8 mouse cellular contexts compared by ENCODE assay signal in genomic region chr13:30985598-30986466, GRCm38 (mm10). TPM values are rescaled to one million over a fixed set of nuclear protein-coding genes. Genes with fewer than 3 reads are reported as not detected.
A peak's percentile ranks its signal among the peaks of the same experiment; 100 is the strongest.
DNase-seq lines count a peak whose midpoint lies in the region; ATAC-seq and TF ChIP-seq lines count a peak whose summit lies in the region.

No protein-coding gene starts in this region.

- peak; percentile 29 for DNase-seq in liver, postnatal 0 days
- no peak for DNase-seq in thymus, postnatal 36 days

- peaks cover 6% of the 10 kb centered on the region; the same call in 1 of the 2 replicates for H3K9me3 ChIP-seq in E14TG2a.4 (ENCODE audit: low read length)
- H3K9me3 ChIP-seq in embryonic facial prominence, embryonic 15.5 days (replicated peaks): no peaks in the 10 kb centered on the region
- H3K9me3 ChIP-seq in heart, embryonic 16.5 days (replicated peaks; ENCODE audit: control insufficient read depth, low read length): no peaks in the 10 kb centered on the region
- H3K9me3 ChIP-seq in kidney, embryonic 16.5 days (ENCODE audit: low read length): no peaks in the 10 kb centered on the region
- no peaks in the 10 kb centered on the region for H3K9me3 ChIP-seq in liver, postnatal 0 days (ENCODE audit: low read length)
- no peaks in the 10 kb centered on the region for H3K9me3 ChIP-seq in neural tube, embryonic 12.5 days

- 25% methylated on average over 27 of the region's 27 CpGs for WGBS in bone marrow, adult 2 months
- WGBS in embryonic facial prominence, embryonic 15.5 days: 12% methylated on average over 27 of the region's 27 CpGs
- 8% methylated on average over 27 of the region's 27 CpGs for WGBS in heart, embryonic 16.5 days
- WGBS in kidney, embryonic 16.5 days: 16% methylated on average over 27 of the region's 27 CpGs
- WGBS in liver, postnatal 0 days (ENCODE audit: insufficient replicate concordance): 19% methylated on average over 27 of the region's 27 CpGs
- WGBS in neural tube, embryonic 12.5 days: 20% methylated on average over 27 of the region's 27 CpGs

- TF ChIP-seq EP300 in liver, postnatal 0 days (IDR thresholded peaks at IDR 0.05; ENCODE audit: low read depth): no peak

- H3K9ac ChIP-seq in embryonic facial prominence, embryonic 15.5 days: 0 out of 2 replicates have a peak overlapping the region, but pooled peaks have one; percentile 16
- H3K9ac ChIP-seq in heart, embryonic 16.5 days (ENCODE audit: low read length): peak overlapping the region; percentile 81
- H3K9ac ChIP-seq in kidney, embryonic 16.5 days (replicated peaks; ENCODE audit: low read length): peak overlapping the region; percentile 36
- peak overlapping the region; percentile 63 for H3K9ac ChIP-seq in liver, postnatal 0 days (replicated peaks)
- peak overlapping the region; percentile 22; the same call in 1 of the 2 replicates for H3K9ac ChIP-seq in neural tube, embryonic 12.5 days

- ATAC-seq in embryonic facial prominence, embryonic 15.5 days (ENCODE audit: insufficient number of reproducible peaks, low FRiP score, low TSS enrichment, low read depth): peak; percentile 72
- ATAC-seq in heart, embryonic 16.5 days (replicated peaks; ENCODE audit: extremely low read depth, insufficient read depth, low FRiP score): peak; percentile 80
- peak; percentile 70; the same call in 1 of the 2 replicates for ATAC-seq in kidney, embryonic 16.5 days (ENCODE audit: low FRiP score, low TSS enrichment)
- ATAC-seq in liver, postnatal 0 days: peak; percentile 41; the same call in 1 of the 2 replicates
- ATAC-seq in neural tube, embryonic 12.5 days (ENCODE audit: low FRiP score, low read depth): peak; percentile 68; the same call in 1 of the 2 replicates

- peak overlapping the region; percentile 73 for H3K4me3 ChIP-seq in E14TG2a.4 (replicated peaks; ENCODE audit: low read length)
- H3K4me3 ChIP-seq in bone marrow, adult 2 months (replicated peaks; ENCODE audit: control insufficient read depth, low read depth, low read length): peak overlapping the region; percentile 61
- peak overlapping the region; percentile 39 for H3K4me3 ChIP-seq in embryonic facial prominence, embryonic 15.5 days (replicated peaks)
- H3K4me3 ChIP-seq in heart, embryonic 16.5 days (ENCODE audit: low read length): peak overlapping the region; percentile 65
- H3K4me3 ChIP-seq in kidney, embryonic 16.5 days (ENCODE audit: low read length): peak overlapping the region; percentile 42
- H3K4me3 ChIP-seq in liver, postnatal 0 days (ENCODE audit: low read depth, low read length): peak overlapping the region; percentile 50
- H3K4me3 ChIP-seq in neural tube, embryonic 12.5 days: peak overlapping the region; percentile 31

- H3K36me3 ChIP-seq in E14TG2a.4 (ENCODE audit: insufficient read depth, low read length): no peaks in the 10 kb centered on the region
- H3K36me3 ChIP-seq in embryonic facial prominence, embryonic 15.5 days: no peaks in the 10 kb centered on the region
- no peaks in the 10 kb centered on the region for H3K36me3 ChIP-seq in heart, embryonic 16.5 days (ENCODE audit: control insufficient read depth, insufficient read depth)
- H3K36me3 ChIP-seq in kidney, embryonic 16.5 days (ENCODE audit: insufficient read depth, low read length): no peaks in the 10 kb centered on the region
- no peaks in the 10 kb centered on the region for H3K36me3 ChIP-seq in liver, postnatal 0 days (replicated peaks; ENCODE audit: insufficient read depth, low read length)
- no peaks in the 10 kb centered on the region for H3K36me3 ChIP-seq in neural tube, embryonic 12.5 days

- H3K27ac ChIP-seq in bone marrow, adult 2 months (ENCODE audit: control insufficient read depth, insufficient read depth, low read depth, low read length, poor library complexity): peak overlapping the region; percentile 54
- peak overlapping the region; percentile 70 for H3K27ac ChIP-seq in embryonic facial prominence, embryonic 15.5 days (replicated peaks)
- peak overlapping the region; percentile 54 for H3K27ac ChIP-seq in heart, embryonic 16.5 days (ENCODE audit: low read length)
- H3K27ac ChIP-seq in kidney, embryonic 16.5 days (ENCODE audit: low read length): peak overlapping the region; percentile 23; the same call in 1 of the 2 replicates
- H3K27ac ChIP-seq in liver, postnatal 0 days (ENCODE audit: low read depth): peak overlapping the region; percentile 57
- no peak overlapping the region for H3K27ac ChIP-seq in neural tube, embryonic 12.5 days

- peak overlapping the region; percentile 67 for H3K4me2 ChIP-seq in embryonic facial prominence, embryonic 15.5 days (replicated peaks)
- peak overlapping the region; percentile 96 for H3K4me2 ChIP-seq in heart, embryonic 16.5 days (ENCODE audit: low read depth, low read length)
- peak overlapping the region; percentile 68 for H3K4me2 ChIP-seq in kidney, embryonic 16.5 days (replicated peaks; ENCODE audit: low read depth, low read length)
- peak overlapping the region; percentile 80 for H3K4me2 ChIP-seq in liver, postnatal 0 days (ENCODE audit: low read depth, low read length)
- peak overlapping the region; percentile 63 for H3K4me2 ChIP-seq in neural tube, embryonic 12.5 days (replicated peaks)

- no peaks in the 10 kb centered on the region for H3K4me1 ChIP-seq in E14TG2a.4 (replicated peaks; ENCODE audit: low read depth, low read length)
- no peaks in the 10 kb centered on the region; the same call in 1 of the 2 replicates for H3K4me1 ChIP-seq in bone marrow, adult 2 months (ENCODE audit: control insufficient read depth, insufficient read depth, low read length)
- peaks cover 12% of the 10 kb centered on the region; the same call in 1 of the 2 replicates for H3K4me1 ChIP-seq in embryonic facial prominence, embryonic 15.5 days
- H3K4me1 ChIP-seq in heart, embryonic 16.5 days (ENCODE audit: control insufficient read depth, insufficient read depth, low read length): 0 out of 2 replicates have a peak, but pooled peaks cover 2% of the 10 kb centered on the region
- 0 out of 2 replicates have a peak, but pooled peaks cover 12% of the 10 kb centered on the region for H3K4me1 ChIP-seq in kidney, embryonic 16.5 days (ENCODE audit: insufficient read depth, low read length)
- H3K4me1 ChIP-seq in liver, postnatal 0 days (ENCODE audit: insufficient read depth): peaks cover 5% of the 10 kb centered on the region
- peaks cover 9% of the 10 kb centered on the region; the same call in 1 of the 2 replicates for H3K4me1 ChIP-seq in neural tube, embryonic 12.5 days

- no peak for TF ChIP-seq POLR2A in bone marrow, adult 2 months (IDR thresholded peaks at IDR 0.05; ENCODE audit: borderline replicate concordance, control insufficient read depth, low read depth, low read length)

- TF ChIP-seq CTCF in E14TG2a.4 (conservative IDR thresholded peaks at IDR 0.05; ENCODE audit: low read length): no peak
- no peak for TF ChIP-seq CTCF in bone marrow, adult 2 months (IDR thresholded peaks at IDR 0.05; ENCODE audit: control insufficient read depth, insufficient read depth, low read length)
- TF ChIP-seq CTCF in liver, postnatal 0 days (IDR thresholded peaks at IDR 0.05; ENCODE audit: low read depth): no peak

- no peaks in the 10 kb centered on the region for H3K27me3 ChIP-seq in E14TG2a.4 (ENCODE audit: insufficient read depth, low read length)
- peaks cover 10% of the 10 kb centered on the region for H3K27me3 ChIP-seq in embryonic facial prominence, embryonic 15.5 days
- H3K27me3 ChIP-seq in heart, embryonic 16.5 days (ENCODE audit: control insufficient read depth, insufficient read depth, low read length): no peaks in the 10 kb centered on the region
- no peaks in the 10 kb centered on the region for H3K27me3 ChIP-seq in kidney, embryonic 16.5 days (ENCODE audit: insufficient read depth, low read length)
- H3K27me3 ChIP-seq in liver, postnatal 0 days (ENCODE audit: insufficient read depth, low read length): no peaks in the 10 kb centered on the region
- H3K27me3 ChIP-seq in neural tube, embryonic 12.5 days (replicated peaks): no peaks in the 10 kb centered on the region

RNA-seq across cellular contexts. Expression of gene Gm5447, which starts 11.8 kb away (rescaled TPM):
- not detected in 2 replicates for polyA plus RNA-seq in bone marrow, adult 2 months (2011; ENCODE audit: insufficient read depth, insufficient read length, low replicate concordance, missing spikeins)
- 0.24 TPM in 1 of 2 replicates, not detected in the other for polyA plus RNA-seq in embryonic facial prominence, embryonic 15.5 days (2015; fragmentation: Nextera tagmentation; extraction: Ambion mirVana)
- polyA plus RNA-seq in heart, embryonic 16.5 days (2015; fragmentation: Nextera tagmentation; extraction: Ambion mirVana): 0.16 TPM in 1 of 2 replicates, not detected in the other
- not detected in 2 replicates for polyA plus RNA-seq in kidney, embryonic 16.5 days (2015; fragmentation: Nextera tagmentation; extraction: Ambion mirVana)
- polyA plus RNA-seq in liver, postnatal 0 days (2015; fragmentation: Nextera tagmentation; extraction: Ambion mirVana): 0.06 TPM in 1 of 2 replicates, not detected in the other
- 0.29 TPM in 1 of 2 replicates, not detected in the other for polyA plus RNA-seq in neural tube, embryonic 12.5 days (2016; fragmentation: Nextera tagmentation; extraction: Ambion mirVana)

RNA-seq across cellular contexts. Expression of gene Exoc2, which starts 11.9 kb away (rescaled TPM):
- polyA plus RNA-seq in bone marrow, adult 2 months (2011; ENCODE audit: insufficient read depth, insufficient read length, low replicate concordance, missing spikeins): 8.6 and 10.4 TPM in 2 replicates
- polyA plus RNA-seq in embryonic facial prominence, embryonic 15.5 days (2015; fragmentation: Nextera tagmentation; extraction: Ambion mirVana): 26.3 and 27.4 TPM in 2 replicates
- polyA plus RNA-seq in heart, embryonic 16.5 days (2015; fragmentation: Nextera tagmentation; extraction: Ambion mirVana): 20.9 and 21.8 TPM in 2 replicates
- 28.1 and 31.3 TPM in 2 replicates for polyA plus RNA-seq in kidney, embryonic 16.5 days (2015; fragmentation: Nextera tagmentation; extraction: Ambion mirVana)
- 6.7 and 8.1 TPM in 2 replicates for polyA plus RNA-seq in liver, postnatal 0 days (2015; fragmentation: Nextera tagmentation; extraction: Ambion mirVana)
- 42.5 and 45.7 TPM in 2 replicates for polyA plus RNA-seq in neural tube, embryonic 12.5 days (2016; fragmentation: Nextera tagmentation; extraction: Ambion mirVana)

RNA-seq across cellular contexts. Expression of gene Hus1b, which starts 38.3 kb away (rescaled TPM):
- polyA plus RNA-seq in bone marrow, adult 2 months (2011; ENCODE audit: insufficient read depth, insufficient read length, low replicate concordance, missing spikeins): not detected in 2 replicates
- not detected in 2 replicates for polyA plus RNA-seq in embryonic facial prominence, embryonic 15.5 days (2015; fragmentation: Nextera tagmentation; extraction: Ambion mirVana)
- polyA plus RNA-seq in heart, embryonic 16.5 days (2015; fragmentation: Nextera tagmentation; extraction: Ambion mirVana): not detected in 2 replicates
- not detected in 2 replicates for polyA plus RNA-seq in kidney, embryonic 16.5 days (2015; fragmentation: Nextera tagmentation; extraction: Ambion mirVana)
- not detected in 2 replicates for polyA plus RNA-seq in liver, postnatal 0 days (2015; fragmentation: Nextera tagmentation; extraction: Ambion mirVana)
- polyA plus RNA-seq in neural tube, embryonic 12.5 days (2016; fragmentation: Nextera tagmentation; extraction: Ambion mirVana): not detected in 2 replicates

Comparison
In these comparisons a context has a peak if more than half of its experiments do, and no peak if none do; other contexts are left out.
1. H3K9ac ChIP-seq: peak in every context shown above with its lines; median percentile 81 in heart, embryonic 16.5 days; 63 in liver, postnatal 0 days; 36 in kidney, embryonic 16.5 days; 22 in neural tube, embryonic 12.5 days; 16 in embryonic facial prominence, embryonic 15.5 days.